Comparison of ENCODE assay signal across 15 mouse cellular contexts in the genomic region with DNA sequence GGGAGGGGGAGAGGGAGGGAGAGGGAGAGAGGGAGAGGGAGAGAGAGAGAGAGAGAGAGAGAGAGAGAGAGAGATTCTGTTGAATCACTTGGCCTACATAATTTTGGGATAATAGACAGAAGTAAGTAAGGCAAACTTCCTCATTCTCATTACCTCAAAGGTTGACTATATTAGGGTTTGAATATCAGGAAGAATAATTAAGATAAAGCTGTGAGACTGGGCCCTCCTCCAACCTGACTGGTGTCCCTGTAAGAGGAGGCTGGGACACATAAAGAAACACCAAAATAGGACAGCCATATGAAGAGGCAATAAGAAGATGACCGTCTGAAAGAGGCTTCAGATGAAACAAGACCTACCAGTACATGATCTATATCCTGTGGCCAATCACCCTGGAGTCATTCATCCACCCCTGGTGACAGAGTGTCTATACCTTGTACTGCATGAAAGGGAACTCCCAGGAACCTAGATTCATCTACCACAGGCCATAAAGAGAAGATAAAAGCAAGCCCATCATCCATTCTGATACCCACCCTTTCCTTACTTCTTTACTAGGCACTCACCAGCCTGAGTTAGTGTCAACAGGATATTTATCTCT.
"Had no signal": no experiment of that assay in that cellular context is flagged by ENCODE, and none has a peak within 500 bp of the region (broad histone marks: within the 10 kb centered on the region; RNA-seq: fewer than 3 reads in every experiment).

No protein-coding gene starts in this region.

- H3K4me3 ChIP-seq: kidney, embryonic 15.5 days; left cerebral cortex, adult 2 months; liver, embryonic 13.5 days; midbrain, embryonic 13.5 days had no signal

- H3K4me1 ChIP-seq: kidney, embryonic 15.5 days; liver, embryonic 13.5 days; midbrain, embryonic 13.5 days had no signal

- H3K36me3 ChIP-seq: kidney, embryonic 15.5 days; liver, embryonic 13.5 days; midbrain, embryonic 13.5 days had no signal

- DNase-seq: kidney, adult 8-10 months; kidney, postnatal 10 days; kidney, postnatal 36 days; layer of hippocampus, postnatal 36 days; liver, embryonic 13.5 days; lung, embryonic 14.5 days; retina, postnatal 1 day; thymus, adult 18-20 months; thymus, postnatal 36 days had no signal

- H3K27me3 ChIP-seq: kidney, embryonic 15.5 days; liver, embryonic 13.5 days; midbrain, embryonic 13.5 days had no signal

- ATAC-seq: intestine, postnatal 0 days; lung, postnatal 0 days; midbrain, embryonic 13.5 days had no signal

- H3K9me3 ChIP-seq: kidney, embryonic 15.5 days; liver, embryonic 13.5 days; midbrain, embryonic 13.5 days had no signal

- H3K27ac ChIP-seq: kidney, embryonic 15.5 days; left cerebral cortex, adult 2 months; liver, embryonic 13.5 days; macrophage; midbrain, embryonic 13.5 days had no signal
